Mouse (Mus musculus): Measurements from ENCODE around the gene Cylc2. TPM values are rescaled to one million over a fixed set of nuclear protein-coding genes. Genes with fewer than 3 reads are reported as not detected.

Gene Cylc2
- not detected for polyA plus RNA-seq (2014; fragmentation: Illumina TruSeq; extraction: RNeasy Lipid Tissue Mini Kit (QIAGEN cat#74804); ENCODE audit: low read depth, low replicate concordance)

GRCm38 (mm10) chr4:51216378-51216777 lies at the start of gene Cylc2:
Gene Cylc2 (plus strand): TSS chr4:51216678.

